Mouse (Mus musculus) CH12.LX (cell line): Measurements from ENCODE around the gene Hes1. TPM values are rescaled to one million over a fixed set of nuclear protein-coding genes. Genes with fewer than 3 reads are reported as not detected.

ENCODE experiments used
- DNase-seq: peaks from one replicate; pipeline ENCODE4 v3.0.0-alpha.2; 2013; ENCODE audit errors: extremely low read depth
- H3K27ac ChIP-seq: 2 replicates; pipeline ENCODE4 v1.5.1; 2012; ENCODE audit warnings: low read depth, mild to moderate bottlenecking, control low read depth, moderate library complexity; ENCODE audit not compliant: insufficient read depth
- H3K27me3 ChIP-seq: replicated peaks from 2 replicates; pipeline ENCODE3; 2012; ENCODE audit warnings: inconsistent platforms
- H3K36me3 ChIP-seq, 2 experiments: replicated peaks in 1 of 2; 2 replicates each; pipeline versions ENCODE3 to v1.6.1; 2012; ENCODE audit warnings: inconsistent platforms in 1 of 2, low read length in 1 of 2, mild to moderate bottlenecking in 1 of 2, mixed read lengths in 1 of 2, moderate library complexity in 1 of 2; ENCODE audit not compliant: control insufficient read depth in 1 of 2, insufficient read depth in 1 of 2
- H3K4me1 ChIP-seq, 2 experiments: 2 replicates each; pipeline ENCODE4 v1.6.1; 2012; ENCODE audit warnings: inconsistent platforms in 1 of 2, moderate library complexity in 1 of 2; ENCODE audit not compliant: insufficient read depth in 2 of 2, control insufficient read depth in 1 of 2
- H3K4me2 ChIP-seq: 2 replicates; pipeline ENCODE4 v1.6.1; 2012; ENCODE audit warnings: low read depth, mild to moderate bottlenecking, control low read depth; ENCODE audit not compliant: poor library complexity, insufficient read depth, severe bottlenecking
- H3K4me3 ChIP-seq, 3 experiments: fragments of 150-350 bp in 1 of 3; sonication (generic) in 1 of 3; replicated peaks in 1 of 3; 2 replicates each; pipeline versions ENCODE3 to v1.5.1; 2011 to 2012; ENCODE audit warnings: low read depth in 2 of 3, low read length in 2 of 3, mild to moderate bottlenecking in 2 of 3, moderate library complexity in 2 of 3, control low read depth in 1 of 3, improper control_type of control experiment in 1 of 3, inconsistent platforms in 1 of 3, mixed read lengths in 1 of 3; ENCODE audit not compliant: poor library complexity in 1 of 3
- H3K79me2 ChIP-seq: replicated peaks from 2 replicates; pipeline ENCODE4 v1.6.1; 2012; ENCODE audit warnings: mild to moderate bottlenecking, moderate library complexity; ENCODE audit not compliant: control insufficient read depth, poor library complexity, insufficient read depth, severe bottlenecking; ENCODE audit errors: extremely low read depth
- H3K9ac ChIP-seq: 2 replicates; pipeline ENCODE4 v1.6.1; 2012; ENCODE audit warnings: low read depth, mild to moderate bottlenecking, control low read depth, moderate library complexity; ENCODE audit not compliant: insufficient read depth
- H3K9me3 ChIP-seq: replicated peaks from 2 replicates; pipeline ENCODE3; 2012; ENCODE audit warnings: low read length, inconsistent platforms, mixed read lengths
- ELF1 ChIP-seq: IDR thresholded peaks from 2 replicates; pipeline ENCODE4 v1.6.1; 2014; ENCODE audit warnings: low read depth, mild to moderate bottlenecking, inconsistent platforms, low read length, improper control_type of control experiment
- EP300 ChIP-seq: IDR thresholded peaks from 2 replicates; pipeline ENCODE4 v1.6.1; 2011; ENCODE audit warnings: low read length, improper control_type of control experiment
- ETS1 ChIP-seq: conservative IDR thresholded peaks from 2 replicates; pipeline ENCODE4 v1.6.1; 2012; ENCODE audit warnings: low read depth, mild to moderate bottlenecking, inconsistent platforms, low read length, improper control_type of control experiment, moderate library complexity
- IRF4 ChIP-seq: IDR thresholded peaks from 2 replicates; pipeline ENCODE4 v1.6.1; 2014; ENCODE audit warnings: low read depth, mild to moderate bottlenecking, inconsistent platforms, low read length, improper control_type of control experiment
- JUND ChIP-seq: conservative IDR thresholded peaks from 2 replicates; pipeline ENCODE4 v1.6.1; 2011; ENCODE audit warnings: low read depth, low read length, improper control_type of control experiment
- MAX ChIP-seq: IDR thresholded peaks from 2 replicates; pipeline ENCODE4 v1.6.1; 2011; ENCODE audit warnings: low read length, improper control_type of control experiment
- MAZ ChIP-seq: IDR thresholded peaks from 2 replicates; pipeline ENCODE4 v1.6.1; 2012; ENCODE audit warnings: low read depth, mild to moderate bottlenecking, inconsistent platforms, low read length, improper control_type of control experiment, moderate library complexity
- MXI1 ChIP-seq: IDR thresholded peaks from 2 replicates; pipeline ENCODE4 v1.6.1; 2011; ENCODE audit warnings: mild to moderate bottlenecking, low read depth, low read length, improper control_type of control experiment
- PAX5 ChIP-seq: IDR thresholded peaks from 2 replicates; pipeline ENCODE4 v1.6.1; 2012; ENCODE audit warnings: low read length, inconsistent platforms, mixed read lengths
- TBP ChIP-seq: conservative IDR thresholded peaks from 2 replicates; pipeline ENCODE4 v1.6.1; 2011; ENCODE audit warnings: low read depth, low read length, improper control_type of control experiment
- TCF12 ChIP-seq: IDR thresholded peaks from 2 replicates; pipeline ENCODE4 v1.6.1; 2014; ENCODE audit warnings: low read depth, mild to moderate bottlenecking, inconsistent platforms, low read length, improper control_type of control experiment
- UBTF ChIP-seq: IDR thresholded peaks from 2 replicates; pipeline ENCODE4 v1.6.1; 2012; ENCODE audit warnings: low read depth, mild to moderate bottlenecking, inconsistent platforms, low read length, improper control_type of control experiment, moderate library complexity
- ZKSCAN1 ChIP-seq: IDR thresholded peaks from 2 replicates; pipeline ENCODE4 v1.6.1; 2012; ENCODE audit warnings: low read depth, inconsistent platforms, low read length, improper control_type of control experiment, borderline replicate concordance
- ZMIZ1 ChIP-seq: IDR thresholded peaks from 2 replicates; pipeline ENCODE4 v1.6.1; 2012; ENCODE audit warnings: low read depth, mild to moderate bottlenecking, inconsistent platforms, low read length, improper control_type of control experiment
- ZNF384 ChIP-seq: IDR thresholded peaks from 2 replicates; pipeline ENCODE4 v1.6.1; 2012; ENCODE audit warnings: low read depth, low read length, improper control_type of control experiment, inconsistent platforms
- dilution Hi-C: fragments of 300-500 bp; cut with MboI; formaldehyde crosslinking; loops from 2 replicates; pipeline ENCODE4 v1.14.3; 2020; ENCODE audit warnings: low sequenced_read_pairs; ENCODE audit not compliant: extremely low pct_unique_long_range_greater_than_20kb, extremely low pct_ligation_motif_present
- in situ Hi-C: fragments of 300-500 bp; cut with MboI; formaldehyde crosslinking; loops from 3 replicates; pipeline ENCODE4 v1.14.3; 2019; ENCODE audit warnings: low sequenced_read_pairs, low pct_ligation_motif_present, low pct_unique_long_range_greater_than_20kb, mixed read lengths
- polyA plus RNA-seq: library from polyadenylated mRNA; unstranded; fragments of >175 nt; gene quantifications from 2 replicates; pipeline ENCODE4 v1.2.1, GENCODE M21; 2012; ENCODE audit warnings: low read depth; ENCODE audit not compliant: insufficient read length
- total RNA-seq, 2 experiments: library from RNA; depleted of rRNA; stranded (reverse); fragments of 300-350 nt in 1 of 2; fragments of >200 nt in 1 of 2; gene quantifications; 2 replicates each; pipeline ENCODE4 v1.2.3; 2012 to 2014

The Hes1 gene
- total and polyA plus RNA-seq, 3 experiments = 1.4 to 3.6 (median 1.6) TPM

DNA sequence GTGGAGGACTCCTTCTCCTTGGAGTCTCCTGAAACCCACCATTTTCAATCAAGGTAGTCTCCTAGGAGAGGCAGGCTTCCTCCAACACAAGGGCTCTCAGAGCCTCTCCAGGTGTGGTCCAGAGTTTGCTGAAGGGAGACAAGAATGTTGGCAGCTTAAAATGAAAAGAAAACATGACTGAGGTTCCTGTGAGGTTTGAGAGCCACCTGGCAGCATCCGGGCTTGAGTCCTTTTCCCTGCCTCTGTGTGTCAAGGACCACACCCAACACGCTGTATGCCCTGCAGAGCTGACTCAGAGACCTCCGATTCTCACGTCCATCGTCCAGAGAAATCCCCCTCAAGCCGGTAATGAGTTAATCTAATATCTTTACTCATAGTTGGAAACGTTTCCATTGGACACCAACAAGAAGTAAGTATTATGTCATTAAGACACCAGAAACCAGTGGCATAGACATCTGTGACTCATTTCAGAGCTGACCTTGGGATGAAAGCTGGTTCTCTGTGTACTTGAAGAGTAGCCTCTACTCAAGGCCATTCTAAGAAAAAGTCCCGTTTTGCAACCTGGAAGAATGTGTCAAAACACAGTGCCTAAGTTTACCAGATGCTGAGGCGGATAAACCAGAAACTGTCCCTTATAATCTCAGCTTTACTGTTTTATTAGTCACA, 26.1 kb downstream of the Hes1 start:
- peak; percentile 60; the same call in 1 of the 2 replicates for TF ChIP-seq IRF4
- TF ChIP-seq MAZ = no peak
- no peak; the same call in 1 of the 2 replicates for TF ChIP-seq JUND
- no peak for TF ChIP-seq TCF12
- TF ChIP-seq UBTF = no peak
- TF ChIP-seq TBP = no peak
- TF ChIP-seq ZMIZ1 = no peak
- H3K79me2 ChIP-seq = no peaks in the 10 kb centered on the region
- H3K9ac ChIP-seq = no peak overlapping the region
- H3K36me3 ChIP-seq = no peaks in the 10 kb centered on the region
- in situ Hi-C loops (no loop called here), dilution Hi-C loops (no loop called here)
- H3K4me2 ChIP-seq = no peak overlapping the region
- no peak for DNase-seq
- no peak overlapping the region for H3K4me3 ChIP-seq
- no peak overlapping the region for H3K27ac ChIP-seq
- H3K4me1 ChIP-seq = no peaks in the 10 kb centered on the region
- H3K27me3 ChIP-seq = peaks cover 9% of the 10 kb centered on the region
- no peaks in the 10 kb centered on the region for H3K9me3 ChIP-seq

- Histone ChIP-seq H3K9me3 (no peaks in the 10 kb centered on the region), H3K27me3 (peaks cover 24% of the 10 kb centered on the region), H3K36me3 (no peaks in the 10 kb centered on the region), H3K79me2 (no peaks in the 10 kb centered on the region), H3K27ac (no peak overlapping the region), H3K4me2 (no peak overlapping the region), H3K4me1 (no peaks in the 10 kb centered on the region; a peak in 2 of 4 replicates), H3K4me3 (no peak overlapping the region), H3K9ac (no peak overlapping the region)
- no peak for DNase-seq
- dilution Hi-C loops = no loop called here
- TF ChIP-seq ELF1 = no peak
- no peak for TF ChIP-seq EP300
- no peak for TF ChIP-seq MXI1
- TF ChIP-seq MAX = no peak
- no peak for TF ChIP-seq TBP
- TF ChIP-seq PAX5 = no peak
- no peak for TF ChIP-seq ZMIZ1
- TF ChIP-seq ETS1 = no peak
- TF ChIP-seq ZNF384 = no peak
- no peak for TF ChIP-seq ZKSCAN1
- no peak for TF ChIP-seq UBTF
- in situ Hi-C loops = no loop called here
These were observed 31.9 kb downstream of the Hes1 start for GRCm38 (mm10) chr16:30096050-30096449.
